Mouse (Mus musculus): Measurements from ENCODE around the gene Usf1.

Usf1 gene

DNA sequence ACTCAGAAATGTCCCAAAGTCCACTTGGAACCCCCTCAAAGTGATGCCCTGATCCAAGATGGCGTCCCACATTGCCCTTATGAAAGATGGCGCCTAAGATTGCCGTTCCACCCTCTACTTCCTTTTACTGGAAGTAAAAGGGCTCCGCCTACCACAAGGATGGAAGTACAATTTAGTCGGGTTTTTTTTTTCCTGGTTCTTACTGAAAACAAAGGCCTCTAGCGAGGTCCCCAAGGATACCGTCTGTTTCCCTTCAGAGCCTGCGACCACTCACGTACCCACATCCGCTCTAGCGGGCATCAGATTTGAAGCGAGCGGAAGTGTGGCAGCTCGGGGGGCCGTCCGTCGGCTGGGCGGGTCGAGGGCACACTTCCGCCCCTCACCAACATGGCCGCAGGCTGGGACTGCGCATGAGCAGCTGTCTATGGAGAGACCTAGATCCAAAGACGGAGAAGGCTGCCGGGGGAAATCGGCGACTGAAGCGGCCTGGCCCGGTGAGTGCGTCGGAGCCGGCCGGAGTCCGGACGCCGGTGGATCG lies at the start of gene Usf1:
Usf1 (plus strand) TSS at position 367 of the 538 bp plus-strand sequence.
- peak; percentile 95 for DNase-seq (ENCODE audit: low spot score)

DNA sequence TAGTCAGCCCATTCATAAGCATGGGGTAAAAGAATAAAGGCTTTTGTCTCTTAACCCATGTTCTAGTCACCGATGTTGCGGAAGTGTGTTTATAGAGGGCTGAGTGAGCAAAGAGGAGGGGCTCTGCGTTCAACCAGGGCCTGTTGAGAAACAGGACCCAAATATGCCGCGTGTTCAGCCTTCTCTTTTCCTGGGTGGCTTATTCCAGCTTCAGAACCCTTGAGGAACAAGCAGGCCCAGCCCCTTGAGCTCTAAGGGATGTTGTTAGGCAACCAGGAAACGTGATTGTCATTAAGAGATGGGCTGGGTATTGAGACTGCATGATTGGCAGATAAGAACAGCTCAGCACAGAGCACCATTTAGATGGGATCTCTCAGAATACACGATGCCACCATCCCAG lies 45.2 kb upstream of the Usf1 start:
- DNase-seq (ENCODE audit: low spot score) = no peak

DNA sequence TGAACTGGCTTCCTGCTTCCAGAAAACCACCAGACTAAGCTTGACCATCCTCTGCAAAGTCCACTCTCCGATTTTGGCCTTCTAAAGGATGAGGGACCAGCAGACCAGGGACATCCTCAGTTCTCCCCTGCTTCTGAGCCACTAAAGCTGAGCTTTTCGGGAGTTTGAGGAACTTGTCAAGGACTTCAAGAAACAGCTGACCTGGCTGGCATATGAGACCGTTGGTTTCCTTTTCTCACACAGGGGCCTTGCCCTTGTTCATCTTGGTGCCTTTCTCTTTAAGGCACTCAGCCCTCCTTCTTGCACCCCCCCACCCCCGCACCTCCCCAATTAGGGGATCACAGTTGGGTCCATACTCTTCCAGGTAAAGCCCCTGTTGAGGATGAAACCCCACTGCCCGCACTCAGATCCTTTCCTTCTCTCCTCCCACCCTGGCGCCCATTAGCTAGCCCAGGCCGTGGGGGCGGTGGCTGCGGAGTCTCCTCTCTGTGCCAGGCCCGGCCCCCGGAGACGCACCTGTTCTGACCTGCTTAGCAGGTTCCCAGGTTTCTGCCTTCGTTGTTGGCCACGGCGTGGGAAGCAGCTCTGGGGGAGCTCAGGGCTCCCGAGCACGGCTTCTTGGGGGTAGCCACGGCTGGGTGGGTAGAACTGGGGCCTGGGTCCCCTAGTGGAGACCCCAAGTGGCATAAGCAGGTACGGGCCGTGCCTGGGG lies 41.1 kb upstream of the Usf1 start, which contains the start of gene Nectin4:
Nectin4 (plus strand) TSS at position 255 of the 712 bp plus-strand sequence.
- no peak for DNase-seq (ENCODE audit: low spot score)

DNA sequence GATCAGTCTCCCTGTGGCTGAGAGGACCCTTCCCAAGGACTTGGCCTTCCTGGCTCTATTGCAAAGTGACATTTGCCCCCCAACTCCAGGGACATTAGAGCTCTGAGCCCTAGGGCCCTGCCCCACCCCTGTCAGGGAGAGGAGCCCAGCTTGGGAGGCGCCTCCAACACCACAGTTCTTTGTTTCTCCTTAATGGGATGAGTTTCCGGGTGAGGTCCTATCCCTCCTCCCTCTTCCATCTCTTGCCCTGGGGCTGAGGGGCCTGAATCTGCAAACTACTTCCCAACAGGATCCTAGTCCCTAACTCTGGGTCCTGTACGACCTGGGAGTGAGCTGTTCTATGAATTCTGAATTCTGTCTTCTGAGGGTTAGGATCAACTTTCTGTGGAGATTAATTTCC lies 38.2 kb upstream of the Usf1 start:
- DNase-seq (ENCODE audit: low spot score) = no peak

DNA sequence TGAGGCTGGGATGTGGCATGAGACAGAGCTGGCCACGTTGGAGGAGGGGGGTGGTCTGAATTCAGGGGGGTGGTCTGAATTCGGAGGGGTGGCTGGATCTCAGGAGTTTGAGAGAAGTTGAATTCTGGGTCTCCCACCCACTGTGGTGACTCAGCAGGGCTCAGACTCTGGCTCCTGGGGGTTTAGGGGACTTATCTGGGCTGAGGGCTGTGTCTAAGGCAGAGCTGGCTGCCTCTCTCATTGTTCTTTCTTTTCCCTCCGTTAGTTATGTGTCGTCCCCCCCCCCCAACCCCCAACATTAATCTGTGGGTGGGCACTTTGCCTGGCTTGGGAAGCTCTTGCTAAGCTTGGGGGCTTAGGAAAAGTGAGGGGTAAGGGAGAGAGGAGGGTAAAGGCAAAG lies 37.2 kb upstream of the Usf1 start:
- no peak for DNase-seq (ENCODE audit: low spot score)

DNA sequence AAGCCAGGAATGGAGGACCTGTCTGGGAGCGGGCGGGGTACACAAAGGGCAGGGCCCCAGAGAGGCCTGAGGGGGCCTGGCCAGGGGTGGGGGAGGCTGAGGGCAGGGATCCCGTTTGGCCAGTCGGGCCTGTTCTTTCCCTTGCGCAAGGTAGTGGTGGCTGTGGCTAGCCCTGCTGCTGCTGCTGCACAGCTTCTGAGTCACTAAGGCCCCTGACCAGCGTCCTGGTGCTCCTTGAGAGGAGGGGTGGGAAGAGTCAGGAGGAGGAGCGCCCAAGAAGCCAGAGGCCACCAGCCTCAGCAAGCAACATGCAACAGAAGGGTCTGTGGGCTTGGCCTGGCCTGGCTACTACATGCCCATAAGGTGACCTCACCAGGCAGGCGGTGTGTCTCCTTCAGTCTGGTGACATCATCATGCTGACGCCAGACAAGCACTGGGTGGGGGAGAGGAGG lies 35.4 kb upstream of the Usf1 start:
- DNase-seq (ENCODE audit: low spot score) = no peak

DNA sequence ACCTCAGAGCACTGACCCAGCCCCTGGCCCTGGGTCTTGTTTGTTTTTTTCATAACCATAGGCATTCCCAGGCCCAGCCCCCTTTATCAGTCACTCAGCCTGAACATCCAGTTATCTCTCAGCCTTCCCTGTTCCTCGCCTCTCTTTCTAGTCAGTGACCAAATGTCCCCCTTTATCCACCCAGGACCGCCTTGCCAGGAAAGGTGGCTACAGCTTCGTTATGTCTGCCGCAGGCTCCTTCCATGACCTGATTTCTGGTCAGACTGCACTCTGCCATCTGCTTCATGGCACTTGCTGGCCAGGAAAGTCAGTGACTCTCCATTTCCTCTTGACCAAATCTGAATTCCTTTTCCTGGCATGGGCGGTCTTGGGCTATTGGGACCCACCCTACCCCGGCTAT lies 32.8 kb upstream of the Usf1 start:
- DNase-seq (ENCODE audit: low spot score) = no peak

DNA sequence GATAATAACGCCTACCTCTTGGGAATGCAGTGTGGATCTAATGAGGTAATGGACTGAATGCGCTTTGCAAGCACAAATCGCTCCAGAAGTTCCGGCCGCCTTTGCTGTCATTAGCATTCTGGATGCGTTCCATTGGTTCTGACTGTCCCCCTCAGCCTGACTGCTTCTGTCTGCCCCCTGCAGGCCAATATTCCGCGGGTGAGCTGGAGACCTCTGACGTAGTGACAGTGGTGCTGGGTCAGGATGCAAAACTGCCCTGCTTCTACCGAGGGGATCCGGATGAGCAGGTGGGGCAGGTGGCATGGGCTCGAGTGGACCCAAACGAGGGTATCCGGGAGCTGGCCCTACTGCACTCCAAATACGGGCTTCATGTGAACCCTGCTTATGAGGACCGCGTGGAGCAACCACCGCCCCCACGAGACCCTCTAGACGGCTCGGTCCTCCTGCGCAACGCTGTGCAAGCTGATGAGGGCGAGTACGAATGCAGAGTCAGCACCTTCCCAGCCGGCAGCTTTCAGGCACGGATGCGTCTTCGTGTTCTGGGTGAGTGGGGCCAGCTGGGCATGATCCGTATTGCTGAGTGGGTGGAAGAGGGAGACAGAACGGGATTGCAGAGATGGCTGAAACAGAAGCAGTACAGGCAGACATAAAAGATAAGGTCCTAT lies 31.0 kb upstream of the Usf1 start:
- peak; percentile 84 for DNase-seq (ENCODE audit: low spot score)

DNA sequence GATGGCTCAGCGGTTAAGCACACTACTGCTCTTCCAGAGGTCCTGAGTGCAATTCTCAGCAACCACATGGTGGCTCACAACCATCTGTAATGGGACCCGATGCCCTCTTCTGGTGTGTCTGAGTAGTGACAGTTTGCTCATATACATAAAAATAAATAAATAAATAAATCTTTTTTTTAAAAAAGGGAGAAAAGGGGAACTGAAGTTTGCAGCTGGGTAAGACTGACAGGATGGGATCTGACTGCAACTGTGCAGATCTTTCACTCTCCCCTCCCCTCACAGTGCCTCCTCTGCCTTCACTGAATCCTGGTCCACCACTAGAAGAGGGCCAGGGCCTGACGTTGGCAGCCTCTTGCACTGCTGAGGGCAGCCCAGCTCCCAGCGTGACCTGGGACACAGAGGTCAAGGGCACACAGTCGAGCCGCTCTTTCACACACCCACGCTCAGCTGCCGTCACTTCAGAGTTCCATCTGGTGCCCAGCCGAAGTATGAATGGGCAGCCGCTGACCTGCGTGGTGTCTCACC lies 29.0 kb upstream of the Usf1 start:
- no peak for DNase-seq (ENCODE audit: low spot score)

DNA sequence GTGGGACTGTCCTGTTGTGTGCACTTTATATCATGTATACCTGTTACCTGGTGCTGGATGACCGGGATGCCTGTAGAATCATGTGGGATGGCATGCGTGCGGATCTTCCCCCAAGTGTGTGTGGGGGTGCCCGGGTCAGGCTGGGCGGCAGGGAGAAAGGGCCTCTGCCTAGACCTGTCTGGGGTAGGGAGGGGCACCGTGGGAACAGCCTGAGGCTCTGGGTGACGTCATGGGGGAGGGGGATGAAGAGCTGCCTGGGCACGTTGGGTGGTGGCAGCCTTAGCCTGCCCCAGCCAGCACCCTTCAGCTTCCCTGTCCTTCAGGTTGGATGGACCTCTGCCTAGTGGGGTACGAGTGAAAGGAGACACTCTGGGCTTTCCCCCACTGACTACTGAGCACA lies 26.8 kb upstream of the Usf1 start:
- no peak for DNase-seq (ENCODE audit: low spot score)

DNA sequence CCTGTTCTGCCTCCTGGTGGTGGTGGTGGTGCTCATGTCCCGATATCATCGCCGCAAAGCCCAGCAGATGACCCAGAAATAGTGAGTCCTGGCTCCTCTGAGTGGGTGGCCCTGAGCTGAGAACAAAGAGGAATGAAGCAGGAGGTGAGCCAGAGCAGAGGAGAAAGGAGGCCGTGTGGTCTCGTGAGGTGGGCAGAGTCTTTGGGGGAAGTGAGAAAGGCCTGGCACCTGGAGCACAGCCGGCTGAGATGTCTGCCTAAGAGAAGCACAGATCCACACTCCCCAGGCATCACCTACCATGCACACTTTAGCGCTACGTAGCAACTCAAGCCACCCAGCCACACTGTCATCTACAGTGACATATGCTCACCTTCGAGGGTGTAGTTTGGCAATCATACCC lies 25.9 kb upstream of the Usf1 start:
- no peak for DNase-seq (ENCODE audit: low spot score)

DNA sequence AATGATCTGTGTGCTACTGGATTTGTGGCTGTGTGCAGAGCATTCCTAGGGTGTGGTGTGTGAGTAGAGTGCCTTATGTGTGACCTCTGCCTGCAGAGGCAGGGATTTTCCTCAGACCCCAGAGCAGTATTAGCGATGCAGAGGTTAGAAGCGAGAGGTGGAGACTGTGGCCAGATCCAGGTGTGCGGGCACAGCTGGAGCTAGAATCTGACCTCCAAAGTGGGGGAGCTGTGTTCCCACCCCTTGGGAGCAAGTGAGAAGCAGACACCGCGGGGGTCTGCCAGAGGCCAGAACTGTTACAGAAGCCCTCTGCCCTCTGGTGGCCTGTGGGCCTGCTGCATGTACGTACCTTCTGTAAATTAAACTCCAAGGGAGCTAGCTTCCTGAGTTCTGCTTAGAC lies 24.0 kb upstream of the Usf1 start:
- DNase-seq (ENCODE audit: low spot score) = no peak

DNA sequence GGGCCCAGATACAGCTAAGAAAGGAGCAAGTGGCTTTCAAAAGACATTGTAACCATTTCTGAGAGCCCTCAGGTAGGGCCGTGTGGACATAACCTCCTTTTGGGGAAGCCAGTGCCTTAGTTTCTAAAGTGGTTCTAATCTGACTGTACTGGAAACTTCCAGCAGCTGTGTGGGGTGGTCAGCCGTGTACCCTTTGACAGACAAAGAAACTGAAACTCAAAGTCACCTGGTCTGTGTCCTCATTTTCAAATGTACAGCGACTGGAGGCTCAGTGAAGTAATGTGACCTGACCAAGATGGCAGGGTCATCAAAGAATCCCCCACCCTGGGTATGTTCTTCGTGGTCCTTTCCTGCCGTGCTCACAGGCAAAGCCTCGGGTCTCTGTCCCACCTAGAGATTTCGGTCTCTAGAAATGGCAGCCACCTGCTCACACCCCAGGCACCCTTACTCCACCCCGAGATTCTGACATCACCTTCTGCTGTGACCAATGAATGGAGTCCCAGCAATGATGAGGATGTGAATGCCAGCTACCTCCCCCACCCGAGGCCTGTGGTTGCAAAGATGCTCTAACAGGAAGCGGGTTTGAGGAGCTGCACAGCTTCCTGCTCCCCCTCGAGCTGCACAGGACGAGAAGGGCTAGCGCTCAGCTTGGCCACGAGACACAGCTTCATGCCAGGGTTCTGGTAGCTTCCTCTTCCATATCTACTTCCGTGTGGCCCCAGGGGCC lies 22.6 kb upstream of the Usf1 start, which contains the start of gene Arhgap30:
Arhgap30 (plus strand) TSS at position 579 of the 727 bp plus-strand sequence.
- DNase-seq (ENCODE audit: low spot score) = no peak

DNA sequence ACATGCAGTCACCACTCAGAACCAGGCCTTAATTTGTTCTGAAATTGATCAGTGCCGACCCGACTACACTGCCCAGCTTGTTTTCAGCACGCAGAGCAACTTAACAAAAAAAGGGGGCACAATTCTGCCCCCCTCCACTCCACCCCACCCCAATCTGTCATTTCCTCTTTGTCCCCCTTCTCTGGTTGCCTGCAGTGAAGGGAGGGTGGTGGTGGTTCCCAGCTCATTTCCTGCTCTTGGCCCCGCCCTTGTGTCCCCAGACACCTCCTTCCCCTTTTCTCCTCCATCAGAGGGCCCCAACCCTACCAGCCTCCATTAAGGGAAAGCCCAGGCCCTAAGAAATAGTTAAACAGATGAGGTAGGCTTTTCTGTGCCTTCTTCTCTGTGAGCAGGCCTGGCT lies 21.0 kb upstream of the Usf1 start:
- no peak for DNase-seq (ENCODE audit: low spot score)

DNA sequence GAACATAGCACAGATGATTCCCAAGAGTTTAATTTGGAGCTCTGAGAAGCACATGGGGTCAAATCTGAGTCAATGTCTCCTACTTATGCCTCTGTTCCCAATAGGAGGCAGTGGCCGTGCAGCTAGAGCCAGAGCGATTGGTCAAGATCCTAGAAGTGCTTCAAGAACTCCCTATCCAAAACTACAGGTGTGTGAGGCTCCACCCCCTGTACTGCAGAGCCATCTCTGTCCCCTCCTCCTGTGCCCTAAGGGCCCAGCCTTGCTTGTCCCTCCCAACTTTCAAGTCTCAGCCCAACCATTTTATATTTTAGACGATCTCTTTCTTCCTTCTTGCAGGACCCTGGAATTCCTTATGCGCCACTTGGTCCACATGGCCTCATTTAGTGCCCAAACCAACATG lies 9.3 kb upstream of the Usf1 start:
- DNase-seq (ENCODE audit: low spot score) = no peak

DNA sequence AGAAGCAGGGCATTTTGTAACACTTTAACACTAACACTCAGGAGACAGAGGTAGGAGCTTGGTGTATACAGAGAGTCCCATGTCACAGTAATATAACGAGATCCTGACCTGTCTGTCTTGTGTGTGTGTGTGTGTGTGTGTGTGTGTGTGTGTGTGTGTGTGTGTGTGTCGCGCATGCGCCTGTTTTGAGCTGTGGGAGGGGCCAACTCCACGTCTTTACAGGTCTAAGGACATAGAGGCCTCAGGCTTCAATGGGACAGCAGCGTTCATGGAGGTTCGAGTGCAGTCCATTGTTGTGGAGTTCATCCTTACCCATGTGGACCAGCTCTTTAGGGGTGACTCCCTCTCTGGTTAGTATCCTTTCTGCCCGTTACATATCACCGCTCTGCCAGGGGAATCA lies 8.1 kb upstream of the Usf1 start:
- no peak for DNase-seq (ENCODE audit: low spot score)

DNA sequence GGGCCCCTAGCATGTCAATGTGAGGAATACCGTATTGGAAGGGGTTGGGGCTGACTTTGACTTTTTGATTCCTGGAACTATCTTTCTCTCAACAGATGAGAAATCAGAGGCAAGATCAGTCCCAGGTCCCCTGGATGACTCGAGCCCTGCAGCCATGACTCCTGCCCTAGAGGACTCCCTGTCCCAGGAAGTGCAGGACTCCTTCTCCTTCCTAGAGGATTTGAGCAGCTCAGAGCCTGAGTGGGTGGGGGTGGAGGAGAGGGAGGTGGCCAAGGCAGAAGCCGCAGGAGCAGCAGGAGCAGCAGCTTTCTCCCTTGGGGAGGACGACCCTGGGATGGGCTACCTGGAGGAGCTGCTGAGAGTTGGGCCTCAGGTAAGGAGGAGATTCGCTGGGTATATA lies 3.9 kb upstream of the Usf1 start:
- DNase-seq (ENCODE audit: low spot score) = no peak

DNA sequence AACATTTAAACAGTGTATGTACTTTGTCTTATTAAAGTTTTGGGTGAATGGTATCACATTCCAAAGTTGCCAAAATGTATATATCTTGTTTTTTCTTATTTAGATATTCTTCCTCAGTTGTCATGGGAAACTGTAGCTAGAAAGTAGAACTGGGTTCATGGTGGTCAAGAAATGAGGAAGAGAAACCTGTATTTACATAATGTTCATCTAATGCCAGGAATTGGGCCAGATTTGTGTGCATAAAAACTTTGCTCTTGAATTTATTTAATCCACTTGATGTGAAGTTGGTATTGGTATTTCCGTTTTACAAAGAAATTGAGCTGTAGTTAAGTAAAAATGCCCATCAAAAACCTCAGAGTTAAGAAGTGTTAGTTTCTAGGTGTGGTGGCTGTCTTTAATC lies 882 bp upstream of the Usf1 start:
- no peak for DNase-seq (ENCODE audit: low spot score)

DNA sequence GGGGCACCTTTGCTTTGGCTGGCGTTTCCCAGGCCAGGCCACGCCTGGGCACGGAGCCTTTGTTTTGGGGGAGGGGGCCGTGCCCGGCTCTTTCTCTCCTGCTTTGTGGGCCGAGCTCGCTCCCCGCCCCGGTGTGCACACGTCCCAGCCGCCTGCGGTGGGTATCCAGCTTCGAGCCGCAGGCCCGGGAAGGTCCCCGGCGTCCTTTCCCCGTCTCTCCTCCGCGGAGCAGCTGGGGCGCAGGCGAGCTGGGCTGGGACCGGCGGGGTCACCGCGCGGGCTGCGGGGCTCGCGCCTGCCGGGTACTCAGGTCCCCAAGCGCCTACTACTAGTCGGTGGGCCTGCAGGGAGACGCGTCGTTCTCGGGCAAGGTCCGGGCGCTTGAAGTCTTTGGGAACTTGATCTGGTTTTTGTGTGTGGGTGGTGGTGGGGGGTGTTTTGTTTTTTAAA lies 404 bp downstream of the Usf1 start:
- DNase-seq (ENCODE audit: low spot score) = no peak

DNA sequence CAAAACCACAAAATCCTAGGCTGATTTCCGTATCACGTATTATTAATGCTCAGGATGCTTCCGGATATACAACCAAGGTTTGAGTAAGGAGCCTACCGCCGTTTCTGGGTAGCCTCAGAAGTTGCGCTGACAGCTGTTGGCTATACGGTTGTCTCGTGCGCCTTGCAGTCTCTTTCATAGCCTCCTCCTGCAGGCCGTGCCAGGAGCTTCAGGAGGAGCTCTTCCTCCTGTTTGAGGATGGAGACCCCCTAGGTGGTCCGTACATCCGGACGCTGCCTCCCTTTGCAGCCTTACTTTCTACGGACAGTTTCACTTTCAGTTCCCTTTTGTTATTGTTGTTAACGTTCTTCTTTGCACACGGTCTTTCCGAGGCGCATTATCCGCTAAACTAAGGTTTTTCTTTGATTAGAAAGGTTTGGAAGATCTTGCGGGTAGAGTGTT lies 908 bp downstream of the Usf1 start:
- DNase-seq (ENCODE audit: low spot score) = no peak

DNA sequence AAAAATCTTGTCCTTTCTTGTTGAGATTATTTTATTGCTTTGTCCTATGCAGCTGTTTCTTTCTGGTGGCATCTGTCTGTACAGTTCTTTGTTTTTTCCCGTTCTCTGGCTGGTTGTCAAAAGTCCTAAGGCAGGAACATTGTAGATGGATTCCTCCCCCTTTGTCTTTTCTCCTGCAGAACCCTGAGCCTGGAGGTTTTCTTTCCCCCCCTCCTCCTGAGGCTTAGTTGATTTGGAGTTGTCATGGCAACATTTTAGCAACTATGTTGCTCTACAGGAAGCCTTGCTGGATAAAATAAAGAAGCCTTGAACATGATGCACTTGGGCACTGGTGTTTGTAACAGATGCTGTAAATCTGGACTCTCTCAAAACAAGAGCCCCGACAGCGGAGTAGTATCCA lies 1.3 kb downstream of the Usf1 start:
- DNase-seq (ENCODE audit: low spot score) = no peak

DNA sequence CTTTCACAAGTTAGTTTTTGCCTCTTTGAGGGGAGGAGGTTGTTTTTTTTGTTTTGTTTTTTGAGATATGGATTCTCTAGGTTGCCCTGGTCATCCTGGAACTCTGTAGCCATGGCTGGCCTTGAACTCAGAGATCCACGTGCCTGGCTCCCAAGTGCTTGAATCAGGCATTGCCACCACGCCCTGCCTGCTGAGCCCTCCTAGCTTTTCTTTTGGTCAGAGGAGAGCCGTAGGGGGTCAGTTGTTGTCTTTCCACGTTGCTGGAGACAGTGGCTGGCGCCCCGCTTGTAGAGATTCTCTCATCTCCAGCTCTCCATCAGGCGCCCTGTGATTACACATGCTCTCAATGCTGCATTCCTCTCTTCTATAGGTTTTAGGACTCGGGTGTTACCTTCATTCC lies 2.5 kb downstream of the Usf1 start:
- DNase-seq (ENCODE audit: low spot score) = no peak

Data from testis, postnatal 10 days (tissue).